Mouse (Mus musculus): ENCODE measurements around the gene Mylip.

GRCm38 (mm10) chr13:45406289-45406688 is 16.7 kb downstream of the Mylip start:
- TF ChIP-seq ZC3H11A (IDR thresholded peaks at IDR 0.05; ENCODE audit: low read depth, low read length) (no peak), JUND (conservative IDR thresholded peaks at IDR 0.05; ENCODE audit: low read depth, low read length) (no peak), EP300 (IDR thresholded peaks at IDR 0.05; ENCODE audit: low read length) (no peak), CTCF (conservative IDR thresholded peaks at IDR 0.05 in 1 of 2, IDR thresholded peaks at IDR 0.05 in 1 of 2; ENCODE audit: low read depth in 2 of 2, low read length in 2 of 2) (no peak)

Data from CH12.LX (cell line).